ENCODE assay signal across 8 mouse cellular contexts in the genomic region with DNA sequence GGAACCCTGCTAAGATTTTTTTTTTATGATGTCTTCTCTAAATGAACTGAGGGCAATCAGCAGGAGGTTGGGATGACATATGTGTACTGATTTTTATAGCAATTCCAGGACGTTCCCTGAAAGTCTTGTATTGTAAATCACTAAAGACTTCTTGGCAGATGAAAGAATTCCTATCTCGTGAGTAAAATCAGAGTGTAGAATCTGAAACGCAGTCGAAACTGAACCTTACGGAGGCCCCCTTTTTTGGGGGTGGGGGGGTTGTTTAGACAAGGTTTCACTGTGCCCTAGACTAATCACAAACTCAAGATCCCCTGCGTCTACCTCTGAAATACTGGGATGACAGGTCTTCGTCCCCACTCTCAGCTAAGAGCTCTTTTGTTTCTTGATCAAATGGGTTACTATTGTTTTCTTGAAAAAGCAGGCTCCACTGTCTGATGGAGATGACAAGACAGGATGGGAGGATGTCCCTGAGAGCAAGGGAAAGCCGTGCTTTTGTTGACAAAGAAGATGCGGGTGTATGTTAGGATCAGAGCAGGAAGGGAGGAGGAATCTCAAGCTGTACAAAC. TPM values are rescaled to one million over a fixed set of nuclear protein-coding genes. Genes with fewer than 3 reads are reported as not detected.
DNase-seq lines count a peak whose midpoint lies in the region; ATAC-seq and TF ChIP-seq lines count a peak whose summit lies in the region.

No protein-coding gene starts in this region.

- no peak overlapping the region; the same call in 1 of the 2 replicates for H3K4me3 ChIP-seq in spleen, adult 2 months (ENCODE audit: extremely low read depth, insufficient read depth, insufficient read length)
- H3K4me3 ChIP-seq in hindbrain, postnatal 0 days (ENCODE audit: low read length), result peak overlapping the region; percentile 70
- H3K4me3 ChIP-seq in midbrain, postnatal 0 days (ENCODE audit: low read depth, low read length), result peak overlapping the region; percentile 67

- H3K4me1 ChIP-seq in spleen, adult 2 months (ENCODE audit: control insufficient read depth, insufficient read depth, insufficient read length), result no peaks in the 10 kb centered on the region
- peaks cover 16% of the 10 kb centered on the region for H3K4me1 ChIP-seq in hindbrain, postnatal 0 days (ENCODE audit: insufficient read depth, low read length)
- H3K4me1 ChIP-seq in midbrain, postnatal 0 days (ENCODE audit: insufficient read depth, low read length), result peaks cover 12% of the 10 kb centered on the region; the same call in 1 of the 2 replicates

- peak overlapping the region; percentile 100 for H3K27ac ChIP-seq in spleen, adult 2 months (ENCODE audit: insufficient read depth, low read length)
- peak overlapping the region; percentile 97 for H3K27ac ChIP-seq in hindbrain, postnatal 0 days
- H3K27ac ChIP-seq in midbrain, postnatal 0 days (ENCODE audit: low read depth, low read length), result peak overlapping the region; percentile 93

- no peak for ATAC-seq in hindbrain, postnatal 0 days
- no peak for ATAC-seq in midbrain, postnatal 0 days (ENCODE audit: low FRiP score)

- H3K36me3 ChIP-seq in spleen, adult 2 months (ENCODE audit: control insufficient read depth, insufficient read depth, low read length), result no peaks in the 10 kb centered on the region
- no peaks in the 10 kb centered on the region for H3K36me3 ChIP-seq in hindbrain, postnatal 0 days (ENCODE audit: insufficient read depth, low read length)
- H3K36me3 ChIP-seq in midbrain, postnatal 0 days (ENCODE audit: insufficient read depth, low read length), result no peaks in the 10 kb centered on the region

- no peak for TF ChIP-seq POLR2A in spleen, adult 2 months (IDR thresholded peaks at IDR 0.05; ENCODE audit: low read depth, low read length)

- H3K27me3 ChIP-seq in spleen, adult 2 months (ENCODE audit: control insufficient read depth, insufficient read depth, low read length), result no peaks in the 10 kb centered on the region
- no peaks in the 10 kb centered on the region for H3K27me3 ChIP-seq in hindbrain, postnatal 0 days (ENCODE audit: insufficient read depth, low read length)
- H3K27me3 ChIP-seq in midbrain, postnatal 0 days (ENCODE audit: insufficient read depth, low read length), result no peaks in the 10 kb centered on the region

- H3K9ac ChIP-seq in hindbrain, postnatal 0 days (replicated peaks; ENCODE audit: low read length), result peak overlapping the region; percentile 56
- peak overlapping the region; percentile 65 for H3K9ac ChIP-seq in midbrain, postnatal 0 days (replicated peaks; ENCODE audit: low read length, poor library complexity, severe bottlenecking)

- no peak for TF ChIP-seq CTCF in spleen, adult 2 months (IDR thresholded peaks at IDR 0.05; ENCODE audit: extremely low read depth, insufficient read depth, insufficient read length, insufficient replicate concordance)
- TF ChIP-seq CTCF in hindbrain, postnatal 0 days (IDR thresholded peaks at IDR 0.05; ENCODE audit: low read depth), result no peak
- TF ChIP-seq CTCF in midbrain, postnatal 0 days (IDR thresholded peaks at IDR 0.05), result no peak

- WGBS in spleen, adult 2 months, result 42% methylated on average over 9 of the region's 9 CpGs
- 15% methylated on average over 9 of the region's 9 CpGs for WGBS in hindbrain, postnatal 0 days
- 13% methylated on average over 9 of the region's 9 CpGs for WGBS in midbrain, postnatal 0 days

- peak; percentile 30 for DNase-seq in adrenal gland, adult 2 months
- DNase-seq in adrenal gland, adult 18-20 months (ENCODE audit: low spot score in 2 of 2), result no peak
- no peak for DNase-seq in spleen, adult 2 months (ENCODE audit: low read depth in 1 of 2, low spot score in 2 of 2)
- DNase-seq in spleen, postnatal 14 days (ENCODE audit: low spot score in 2 of 2), result no peak
- no peak for DNase-seq in hindbrain, postnatal 0 days (ENCODE audit: low spot score)
- DNase-seq in midbrain, postnatal 0 days (ENCODE audit: low spot score), result no peak
- DNase-seq in spleen, postnatal 36 days (ENCODE audit: low spot score in 2 of 2), result no peak
- DNase-seq in layer of hippocampus, adult 8-10 months (ENCODE audit: low spot score in 2 of 2), result no peak

- peak overlapping the region; percentile 68 for H3K4me2 ChIP-seq in hindbrain, postnatal 0 days (ENCODE audit: low read depth, low read length)
- peak overlapping the region; percentile 54 for H3K4me2 ChIP-seq in midbrain, postnatal 0 days (ENCODE audit: low read depth, low read length, poor library complexity, severe bottlenecking)

- H3K9me3 ChIP-seq in hindbrain, postnatal 0 days (ENCODE audit: low read length), result no peaks in the 10 kb centered on the region
- no peaks in the 10 kb centered on the region for H3K9me3 ChIP-seq in midbrain, postnatal 0 days (ENCODE audit: low read length)

RNA-seq across cellular contexts. Expression of a gene that starts 0.8 kb away (rescaled TPM):
- total RNA-seq in adrenal gland, adult 2 months (2021), result 10 to 100 TPM; 16.1 to 18.5 TPM
- polyA plus RNA-seq in adrenal gland, adult 2 months (2012; rRNA removed), result 2.4 and 2.6 TPM in 2 replicates
- total RNA-seq in adrenal gland, adult 18-20 months (2021), result 10 to 100 TPM; 16.9 to 17.9 TPM
- polyA plus RNA-seq in spleen, adult 2 months (2012; rRNA removed), result 3.8 and 4.4 TPM in 2 replicates
- total RNA-seq in hindbrain, postnatal 0 days (2014; rRNA removed), result 12.9 and 13.2 TPM in 2 replicates
- 36.0 and 38.3 TPM in 2 replicates for polyA plus RNA-seq in hindbrain, postnatal 0 days (2015; fragmentation: Nextera tagmentation; extraction: Ambion mirVana)
- total RNA-seq in midbrain, postnatal 0 days (2014; rRNA removed), result 17.3 and 18.4 TPM in 2 replicates
- polyA plus RNA-seq in midbrain, postnatal 0 days (2015; fragmentation: Nextera tagmentation; extraction: Ambion mirVana), result 31.3 and 34.6 TPM in 2 replicates
- total RNA-seq in layer of hippocampus, adult 8-10 months (2022), result 10 to 100 TPM; 27.1 to 33.3 (median 31.9) TPM

RNA-seq across cellular contexts. Expression of a gene that starts 18.2 kb away (rescaled TPM):
- 100 to 1,000 TPM; 204 to 715 TPM for total RNA-seq in adrenal gland, adult 2 months (2021)
- 0.98 and 1.4 TPM in 2 replicates for polyA plus RNA-seq in adrenal gland, adult 2 months (2012; rRNA removed)
- 100 to 1,000 TPM; 775 to 974 TPM for total RNA-seq in adrenal gland, adult 18-20 months (2021)
- 2.3 and 4.1 TPM in 2 replicates for polyA plus RNA-seq in spleen, adult 2 months (2012; rRNA removed)
- 64.4 and 65.3 TPM in 2 replicates for total RNA-seq in hindbrain, postnatal 0 days (2014; rRNA removed)
- 634 and 637 TPM in 2 replicates for polyA plus RNA-seq in hindbrain, postnatal 0 days (2015; fragmentation: Nextera tagmentation; extraction: Ambion mirVana)
- 104 and 140 TPM in 2 replicates for total RNA-seq in midbrain, postnatal 0 days (2014; rRNA removed)
- 585 and 650 TPM in 2 replicates for polyA plus RNA-seq in midbrain, postnatal 0 days (2015; fragmentation: Nextera tagmentation; extraction: Ambion mirVana)
- total RNA-seq in layer of hippocampus, adult 8-10 months (2022), result 100 to 1,000 TPM; 263 to 275 (median 274) TPM

RNA-seq across cellular contexts. Expression of a gene that starts 53.9 kb away (rescaled TPM):
- total RNA-seq in adrenal gland, adult 2 months (2021), result 10 to 100 TPM; 54.4 to 57.9 TPM
- 5.5 and 5.6 TPM in 2 replicates for polyA plus RNA-seq in adrenal gland, adult 2 months (2012; rRNA removed)
- 10 to 100 TPM; 50.5 to 61.7 TPM for total RNA-seq in adrenal gland, adult 18-20 months (2021)
- polyA plus RNA-seq in spleen, adult 2 months (2012; rRNA removed), result 9.2 and 11.8 TPM in 2 replicates
- 56.2 and 75.1 TPM in 2 replicates for total RNA-seq in hindbrain, postnatal 0 days (2014; rRNA removed)
- polyA plus RNA-seq in hindbrain, postnatal 0 days (2015; fragmentation: Nextera tagmentation; extraction: Ambion mirVana), result 104 and 111 TPM in 2 replicates
- 61.3 and 69.1 TPM in 2 replicates for total RNA-seq in midbrain, postnatal 0 days (2014; rRNA removed)
- polyA plus RNA-seq in midbrain, postnatal 0 days (2015; fragmentation: Nextera tagmentation; extraction: Ambion mirVana), result 94.4 and 97.6 TPM in 2 replicates
- total RNA-seq in layer of hippocampus, adult 8-10 months (2022), result 10 to 100 TPM; 49.7 to 57.4 (median 54.0) TPM
